Mouse (Mus musculus): Measurements from ENCODE around the gene Pigv. TPM values are rescaled to one million over a fixed set of nuclear protein-coding genes. Genes with fewer than 3 reads are reported as not detected.

The Pigv gene
- 14.8 TPM in 2 replicates for polyA plus RNA-seq (2016; fragmentation: Nextera tagmentation; extraction: Ambion mirVana)

GRCm38 (mm10) chr4:133671881-133672844 lies at the start of gene Pigv:
Gene Pigv, minus strand, starts transcription at chr4:133672647.
- DNase-seq (ENCODE audit: low spot score) = peak; percentile 96
- H3K27ac ChIP-seq (replicated peaks) = peak within 1 kb of the TSS; percentile 97
- H3K36me3 ChIP-seq (replicated peaks) = peaks cover 16% of the 10 kb centered on the region; the same call in 1 of the 2 replicates
- peaks cover 71% of the 10 kb centered on the region for H3K4me1 ChIP-seq
- H3K4me3 ChIP-seq = peak within 1 kb of the TSS; percentile 69
- WGBS = under 1% methylated on average over 76 of the region's 76 CpGs
- H3K9me3 ChIP-seq = no peaks in the 10 kb centered on the region
- H3K27me3 ChIP-seq (replicated peaks; ENCODE audit: low read depth, poor library complexity, severe bottlenecking) = no peaks in the 10 kb centered on the region

- WGBS = 91% methylated on average over 3 of the region's 3 CpGs
- H3K4me1 ChIP-seq = no peaks in the 10 kb centered on the region
- H3K27ac ChIP-seq (replicated peaks) = no peak overlapping the region
- peaks cover 99% of the 10 kb centered on the region for H3K36me3 ChIP-seq (replicated peaks)
- H3K27me3 ChIP-seq (replicated peaks; ENCODE audit: low read depth, poor library complexity, severe bottlenecking) = no peaks in the 10 kb centered on the region
- no peak for DNase-seq (ENCODE audit: low spot score)
- no peak overlapping the region for H3K4me3 ChIP-seq
- H3K9me3 ChIP-seq = no peaks in the 10 kb centered on the region
These were observed 47.3 kb upstream of the Pigv start for GRCm38 (mm10) chr4:133719791-133720190.

GRCm38 (mm10) chr4:133712755-133713154 lies 40.3 kb upstream of the Pigv start:
- Histone ChIP-seq H3K4me3 (no peak overlapping the region), H3K9me3 (no peaks in the 10 kb centered on the region), H3K27me3 (replicated peaks; ENCODE audit: low read depth, poor library complexity, severe bottlenecking) (no peaks in the 10 kb centered on the region), H3K4me1 (peaks cover 24% of the 10 kb centered on the region), H3K27ac (replicated peaks) (no peak overlapping the region), H3K36me3 (replicated peaks) (peaks cover 99% of the 10 kb centered on the region)
- no peak for DNase-seq (ENCODE audit: low spot score)
- WGBS = 93% methylated on average over 5 of the region's 5 CpGs

GRCm38 (mm10) chr4:133711307-133712076 lies 39.0 kb upstream of the Pigv start:
- peaks cover 99% of the 10 kb centered on the region for H3K36me3 ChIP-seq (replicated peaks)
- WGBS = 89% methylated on average over 6 of the region's 6 CpGs
- no peak for DNase-seq (ENCODE audit: low spot score)
- H3K4me1 ChIP-seq = peaks cover 37% of the 10 kb centered on the region
- H3K4me3 ChIP-seq = no peak overlapping the region
- no peaks in the 10 kb centered on the region for H3K9me3 ChIP-seq
- no peak overlapping the region for H3K27ac ChIP-seq (replicated peaks)
- no peaks in the 10 kb centered on the region for H3K27me3 ChIP-seq (replicated peaks; ENCODE audit: low read depth, poor library complexity, severe bottlenecking)

- Histone ChIP-seq H3K9me3 (no peaks in the 10 kb centered on the region), H3K27ac (replicated peaks) (no peak overlapping the region), H3K27me3 (replicated peaks; ENCODE audit: low read depth, poor library complexity, severe bottlenecking) (no peaks in the 10 kb centered on the region), H3K4me3 (no peak overlapping the region), H3K36me3 (replicated peaks) (peaks cover 99% of the 10 kb centered on the region), H3K4me1 (peaks cover 45% of the 10 kb centered on the region)
- DNase-seq (ENCODE audit: low spot score) = no peak
- 60% methylated on average over 2 of the region's 2 CpGs for WGBS
These were observed 36.9 kb upstream of the Pigv start for GRCm38 (mm10) chr4:133709395-133709794.

GRCm38 (mm10) chr4:133707464-133707863 lies 35.0 kb upstream of the Pigv start:
- WGBS = 69% methylated on average over 1 of the region's 1 CpGs
- peaks cover 99% of the 10 kb centered on the region for H3K36me3 ChIP-seq (replicated peaks)

GRCm38 (mm10) chr4:133706956-133707355 lies 34.5 kb upstream of the Pigv start:
- peaks cover 99% of the 10 kb centered on the region for H3K36me3 ChIP-seq (replicated peaks)
- WGBS = 47% methylated on average over 8 of the region's 8 CpGs

More at GRCm38 (mm10) chr4:133707464-133707863, 35.0 kb upstream of the Pigv start:
- Histone ChIP-seq H3K4me1 (peaks cover 45% of the 10 kb centered on the region), H3K4me3 (no peak overlapping the region), H3K27me3 (replicated peaks; ENCODE audit: low read depth, poor library complexity, severe bottlenecking) (no peaks in the 10 kb centered on the region), H3K9me3 (no peaks in the 10 kb centered on the region), H3K27ac (replicated peaks) (no peak overlapping the region)
- no peak for DNase-seq (ENCODE audit: low spot score)

GRCm38 (mm10) chr4:133705062-133705461 lies 32.6 kb upstream of the Pigv start:
- peaks cover 99% of the 10 kb centered on the region for H3K36me3 ChIP-seq (replicated peaks)

More at GRCm38 (mm10) chr4:133706956-133707355, 34.5 kb upstream of the Pigv start:
- H3K27ac ChIP-seq (replicated peaks) = peak overlapping the region; percentile 21; the same call in 1 of the 2 replicates
- peaks cover 45% of the 10 kb centered on the region for H3K4me1 ChIP-seq
- no peaks in the 10 kb centered on the region for H3K27me3 ChIP-seq (replicated peaks; ENCODE audit: low read depth, poor library complexity, severe bottlenecking)
- no peaks in the 10 kb centered on the region for H3K9me3 ChIP-seq
- DNase-seq (ENCODE audit: low spot score) = peak; percentile 36
- no peak overlapping the region for H3K4me3 ChIP-seq

GRCm38 (mm10) chr4:133700905-133701368 lies 28.5 kb upstream of the Pigv start:
- H3K27me3 ChIP-seq (replicated peaks; ENCODE audit: low read depth, poor library complexity, severe bottlenecking) = no peaks in the 10 kb centered on the region
- 92% methylated on average over 11 of the region's 11 CpGs for WGBS
- H3K27ac ChIP-seq (replicated peaks) = no peak overlapping the region
- H3K4me3 ChIP-seq = no peak overlapping the region
- DNase-seq (ENCODE audit: low spot score) = no peak
- peaks cover 4% of the 10 kb centered on the region; the same call in 1 of the 2 replicates for H3K4me1 ChIP-seq
- H3K9me3 ChIP-seq = no peaks in the 10 kb centered on the region
- H3K36me3 ChIP-seq (replicated peaks) = peaks cover 99% of the 10 kb centered on the region

More at GRCm38 (mm10) chr4:133705062-133705461, 32.6 kb upstream of the Pigv start:
- Histone ChIP-seq H3K27ac (replicated peaks) (no peak overlapping the region), H3K27me3 (replicated peaks; ENCODE audit: low read depth, poor library complexity, severe bottlenecking) (no peaks in the 10 kb centered on the region), H3K4me3 (no peak overlapping the region), H3K4me1 (peaks cover 43% of the 10 kb centered on the region), H3K9me3 (no peaks in the 10 kb centered on the region)
- DNase-seq (ENCODE audit: low spot score) = no peak
- WGBS = 90% methylated on average over 4 of the region's 4 CpGs

GRCm38 (mm10) chr4:133695363-133695762 lies 22.9 kb upstream of the Pigv start:
- no peak overlapping the region for H3K4me3 ChIP-seq
- no peak overlapping the region for H3K27ac ChIP-seq (replicated peaks)
- WGBS = 90% methylated on average over 3 of the region's 3 CpGs
- H3K4me1 ChIP-seq = no peaks in the 10 kb centered on the region
- no peaks in the 10 kb centered on the region for H3K9me3 ChIP-seq
- no peak for DNase-seq (ENCODE audit: low spot score)
- peaks cover 100% of the 10 kb centered on the region for H3K36me3 ChIP-seq (replicated peaks)
- H3K27me3 ChIP-seq (replicated peaks; ENCODE audit: low read depth, poor library complexity, severe bottlenecking) = no peaks in the 10 kb centered on the region

GRCm38 (mm10) chr4:133690252-133690651 lies 17.8 kb upstream of the Pigv start:
- 59% methylated on average over 5 of the region's 5 CpGs for WGBS
- no peak overlapping the region for H3K27ac ChIP-seq (replicated peaks)

GRCm38 (mm10) chr4:133688417-133689067 lies 16.1 kb upstream of the Pigv start:
- 88% methylated on average over 7 of the region's 7 CpGs for WGBS
- Histone ChIP-seq H3K9me3 (no peaks in the 10 kb centered on the region), H3K27ac (replicated peaks) (no peak overlapping the region), H3K4me3 (no peak overlapping the region), H3K36me3 (replicated peaks) (peaks cover 100% of the 10 kb centered on the region), H3K27me3 (replicated peaks; ENCODE audit: low read depth, poor library complexity, severe bottlenecking) (no peaks in the 10 kb centered on the region), H3K4me1 (no peaks in the 10 kb centered on the region)
- no peak for DNase-seq (ENCODE audit: low spot score)

More at GRCm38 (mm10) chr4:133690252-133690651, 17.8 kb upstream of the Pigv start:
- Histone ChIP-seq H3K4me3 (no peak overlapping the region), H3K36me3 (replicated peaks) (peaks cover 100% of the 10 kb centered on the region), H3K27me3 (replicated peaks; ENCODE audit: low read depth, poor library complexity, severe bottlenecking) (no peaks in the 10 kb centered on the region), H3K4me1 (no peaks in the 10 kb centered on the region), H3K9me3 (no peaks in the 10 kb centered on the region)
- DNase-seq (ENCODE audit: low spot score) = no peak

Measured in embryonic facial prominence, embryonic 10.5 days (tissue).